Mouse (Mus musculus) cerebellum, adult 11-12 months (tissue): ENCODE data around the gene Epb41l2.

Experiments
- DNase-seq: peaks from one replicate; pipeline ENCODE4 v3.0.0; 2022

Gene Epb41l2

GRCm38 (mm10) chr10:25437586-25438298 is 78.1 kb downstream of the Epb41l2 start:
- DNase-seq = no peak

DNA sequence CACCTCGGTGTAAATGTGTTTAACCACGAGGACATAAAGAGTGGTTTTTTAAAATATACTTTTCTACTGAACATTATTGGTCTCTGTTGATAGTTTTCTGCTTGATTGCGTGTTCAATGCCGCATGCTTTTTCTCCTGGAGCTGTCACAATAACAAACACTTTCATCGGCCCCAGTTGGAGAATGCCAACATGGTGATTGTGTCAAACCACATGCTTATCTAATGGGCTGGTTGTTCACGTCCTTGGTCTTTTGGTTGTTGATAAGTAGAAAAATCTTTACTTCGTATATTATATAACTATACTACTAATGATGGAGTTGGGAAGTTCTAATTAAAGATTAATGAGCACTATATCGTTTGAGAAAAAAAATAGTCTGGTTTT is 78.7 kb downstream of the Epb41l2 start:
- DNase-seq = no peak

DNA sequence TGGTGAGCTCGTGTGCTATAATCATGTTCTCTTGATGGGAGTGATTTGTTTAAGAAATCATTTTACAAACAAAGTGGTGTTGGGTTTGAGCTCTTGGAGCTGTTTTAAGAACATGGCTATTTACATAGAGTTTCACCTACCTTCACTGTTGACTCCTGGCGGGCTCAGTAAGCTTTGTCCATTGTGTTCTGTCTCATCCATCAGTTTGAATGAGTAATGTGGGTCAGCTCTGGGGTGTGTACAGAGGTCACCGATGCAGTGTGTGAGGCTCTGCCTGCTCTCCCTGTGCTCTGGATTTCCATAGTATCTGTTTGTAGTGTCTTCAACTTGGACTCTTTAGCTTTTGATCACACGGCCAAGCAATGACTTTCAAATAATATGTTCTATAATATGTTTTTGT is 79.6 kb downstream of the Epb41l2 start:
- no peak for DNase-seq

DNA sequence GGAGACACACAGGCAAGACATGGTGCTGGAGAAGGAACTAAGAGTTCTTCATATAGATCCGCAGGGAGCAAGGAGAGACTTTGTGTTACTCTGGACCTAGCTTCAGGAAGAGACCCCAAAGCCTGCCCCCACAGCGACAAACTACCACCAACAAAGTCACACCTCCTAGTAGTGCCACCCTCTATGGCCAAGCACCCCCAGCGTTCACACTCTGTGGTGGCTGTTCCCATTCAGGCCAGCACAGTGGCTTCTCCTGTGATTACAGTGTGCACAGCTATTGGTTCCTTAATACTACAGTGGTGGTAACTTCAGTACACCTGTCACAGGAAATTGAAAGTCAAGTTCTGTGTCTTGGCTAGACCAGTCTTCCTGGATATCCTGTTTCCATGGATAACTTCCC is 80.3 kb downstream of the Epb41l2 start:
- DNase-seq = no peak

DNA sequence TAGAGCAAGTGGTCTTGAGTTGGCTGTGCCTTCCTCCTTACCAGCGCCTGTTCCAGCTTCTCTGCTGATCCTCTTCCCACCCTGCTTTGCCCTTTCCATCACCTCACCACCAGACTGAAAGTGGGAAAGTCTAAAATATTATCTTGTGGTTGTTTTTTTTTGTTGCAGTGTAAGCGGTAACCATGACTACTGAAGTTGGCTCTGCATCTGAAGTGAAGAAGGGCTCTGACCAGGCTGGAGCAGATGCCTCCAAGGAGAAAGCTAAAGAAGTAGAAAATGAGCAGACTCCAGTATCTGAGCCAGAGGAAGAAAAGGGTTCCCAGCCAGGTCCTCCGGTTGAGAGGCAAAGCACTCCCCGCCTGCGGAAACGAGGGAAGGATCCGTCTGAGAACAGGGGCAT is 81.8 kb downstream of the Epb41l2 start:
- no peak for DNase-seq

- no peak for DNase-seq
Measured at GRCm38 (mm10) chr10:25443626-25444025, 84.0 kb downstream of the Epb41l2 start.

- no peak for DNase-seq
Measured at GRCm38 (mm10) chr10:25444198-25444783, 84.7 kb downstream of the Epb41l2 start.

GRCm38 (mm10) chr10:25446953-25447525 is 87.4 kb downstream of the Epb41l2 start:
- no peak for DNase-seq

DNA sequence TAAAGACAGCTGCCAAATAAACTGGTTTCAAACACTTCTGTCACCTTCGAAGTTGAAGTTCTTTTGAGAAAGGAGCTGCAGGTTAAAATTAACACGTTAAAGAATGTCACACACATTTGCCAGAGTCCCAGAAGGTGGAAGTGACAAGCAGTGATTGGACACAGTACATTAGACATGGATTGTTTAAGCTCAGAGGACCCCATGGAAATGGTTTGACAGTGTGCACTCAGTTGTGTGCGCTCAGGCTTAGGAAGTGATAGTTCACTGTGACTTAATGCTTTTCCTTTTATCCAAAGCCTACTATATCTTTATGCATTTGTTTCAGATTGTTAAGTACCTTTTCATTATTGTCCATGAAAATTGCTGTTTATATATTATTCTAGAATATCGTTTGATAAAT is 89.1 kb downstream of the Epb41l2 start:
- DNase-seq = no peak

GRCm38 (mm10) chr10:25449312-25450020 is 89.9 kb downstream of the Epb41l2 start:
- DNase-seq = no peak

DNA sequence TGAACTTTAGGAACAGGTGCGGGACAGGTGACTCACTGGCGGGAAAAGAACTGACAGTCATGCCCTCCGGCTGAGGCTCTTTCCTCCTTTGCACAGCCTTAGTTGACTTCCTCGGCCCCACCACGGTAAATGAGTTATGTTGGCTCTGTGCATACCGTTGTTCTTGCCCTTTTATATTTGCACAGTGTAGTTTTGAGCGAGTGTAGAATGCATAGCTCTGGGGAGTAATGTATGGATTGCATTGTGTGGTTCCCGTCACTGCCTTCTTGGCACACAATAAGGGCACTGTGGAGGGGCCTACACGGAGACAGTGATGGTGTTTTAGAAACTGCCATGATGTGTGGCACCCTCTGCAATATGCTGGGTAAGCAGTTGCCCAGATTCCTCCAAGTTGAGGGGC is 93.6 kb downstream of the Epb41l2 start:
- DNase-seq = no peak

DNA sequence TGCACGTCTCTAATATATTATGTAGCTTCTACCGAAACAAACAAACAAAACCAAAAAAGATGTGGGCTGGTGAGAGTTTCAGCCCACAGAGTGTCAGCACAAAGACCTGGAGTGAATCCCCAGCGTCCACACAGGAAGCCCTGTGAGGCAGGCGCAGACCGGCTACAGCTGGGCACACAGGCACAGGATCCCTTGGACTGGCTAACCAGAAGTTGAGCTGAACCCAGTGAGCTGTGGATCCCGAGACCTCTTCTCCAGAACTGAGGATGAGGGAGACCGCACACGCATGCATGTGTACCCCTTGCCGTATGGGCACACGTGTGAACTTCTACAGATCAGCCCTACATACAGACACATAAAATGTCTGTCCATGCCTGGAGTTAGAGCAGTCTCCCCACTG is 94.2 kb downstream of the Epb41l2 start:
- DNase-seq = no peak

- no peak for DNase-seq
Measured at GRCm38 (mm10) chr10:25457118-25457517, 97.5 kb downstream of the Epb41l2 start.

DNA sequence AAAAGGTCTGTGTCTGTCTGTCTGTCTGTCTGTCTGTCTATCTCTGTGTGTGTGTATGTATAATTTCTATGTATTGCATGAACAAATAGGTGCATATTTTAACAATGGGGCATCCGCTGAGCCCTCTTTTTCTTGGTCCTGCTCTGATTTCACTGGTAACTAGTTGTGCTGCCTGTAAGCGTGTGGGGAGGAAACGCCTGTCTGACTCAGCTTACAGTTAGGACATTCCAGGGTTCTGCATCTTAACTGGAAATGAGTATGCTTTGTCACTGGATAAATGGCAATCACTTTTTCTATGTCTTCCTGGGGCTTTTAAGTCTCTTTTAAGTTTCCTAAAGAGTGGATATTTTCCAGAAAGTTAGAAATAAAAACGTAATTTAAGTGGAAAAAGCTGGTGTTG is 98.4 kb downstream of the Epb41l2 start:
- no peak for DNase-seq

DNA sequence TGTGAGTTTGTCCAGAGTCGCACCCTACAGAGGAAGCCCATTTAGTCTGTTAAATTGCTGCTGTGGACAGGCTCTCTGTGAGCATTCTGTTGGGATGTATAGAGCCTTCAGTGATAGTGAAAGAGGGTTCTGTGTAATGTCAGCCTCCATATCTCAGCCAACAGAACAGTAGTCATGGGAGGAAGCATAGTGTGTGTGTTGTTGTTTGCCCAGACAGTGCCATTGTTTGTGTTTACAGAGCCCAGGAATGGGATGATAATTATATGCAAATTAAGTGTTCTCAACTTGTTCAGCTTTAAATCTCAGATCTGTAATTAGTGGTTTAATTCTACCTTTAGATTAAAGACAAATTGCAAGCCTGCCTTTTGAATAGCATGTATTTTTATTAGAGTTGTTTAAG is 102.2 kb downstream of the Epb41l2 start:
- no peak for DNase-seq

DNA sequence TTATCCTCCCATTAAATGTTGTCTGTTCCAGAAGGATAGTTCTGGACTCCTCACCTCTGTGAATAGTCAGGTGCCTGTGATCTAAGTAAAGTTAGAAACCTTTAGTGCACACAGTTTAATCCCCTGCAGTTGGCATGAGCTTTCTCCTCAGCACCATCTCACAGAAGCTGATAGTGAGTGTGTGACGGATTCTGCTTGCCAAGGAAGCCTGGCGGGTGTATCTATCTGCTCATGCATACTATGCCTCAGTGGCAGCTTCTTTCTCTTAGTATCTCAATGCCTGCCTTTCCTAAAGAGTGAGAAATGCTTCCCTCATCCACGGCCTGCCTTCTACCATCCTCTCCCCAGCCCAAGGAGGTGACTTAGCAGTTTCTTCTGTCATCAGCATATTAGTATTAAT is 103.1 kb downstream of the Epb41l2 start:
- no peak for DNase-seq

DNA sequence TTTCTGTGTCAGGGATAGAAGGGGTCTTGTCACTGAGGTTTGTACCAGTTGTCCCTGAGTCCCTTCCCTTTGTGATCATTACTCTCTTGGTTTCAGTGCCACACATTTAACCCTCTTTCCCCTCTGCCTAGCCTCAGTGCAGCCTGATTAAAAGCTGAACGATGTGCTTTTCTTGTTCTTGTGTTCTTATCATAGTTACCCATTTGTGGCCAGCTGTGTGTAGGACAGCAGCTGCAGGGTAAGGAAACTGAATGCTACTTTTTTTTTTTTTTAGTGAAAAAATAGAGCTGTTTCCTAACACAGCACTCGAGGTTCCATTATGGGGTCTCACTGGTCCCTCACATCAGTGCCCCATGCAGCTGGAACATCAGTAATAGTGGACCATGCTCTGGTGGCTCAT is 106.9 kb downstream of the Epb41l2 start:
- DNase-seq = no peak

- no peak for DNase-seq
Measured at GRCm38 (mm10) chr10:25471944-25472343, 112.3 kb downstream of the Epb41l2 start.

DNA sequence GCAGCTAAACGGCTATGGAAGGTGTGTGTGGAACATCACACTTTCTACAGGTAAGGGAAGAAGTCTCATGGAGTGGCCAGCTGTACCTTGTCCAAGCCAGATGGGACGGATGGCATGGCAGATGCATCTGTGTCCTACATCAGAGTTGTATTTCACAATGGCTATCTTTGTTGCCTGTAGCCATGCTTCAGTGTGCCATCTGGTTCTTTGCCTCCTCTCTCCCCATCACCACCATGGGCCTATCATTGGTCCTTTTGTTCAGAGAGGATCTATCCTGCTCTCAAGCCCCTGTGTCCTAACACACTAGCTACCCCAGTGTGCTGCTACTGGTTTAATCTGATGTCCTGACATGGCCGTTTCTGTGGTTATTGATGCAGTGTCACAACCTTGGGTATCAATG is 120.1 kb downstream of the Epb41l2 start:
- no peak for DNase-seq

DNA sequence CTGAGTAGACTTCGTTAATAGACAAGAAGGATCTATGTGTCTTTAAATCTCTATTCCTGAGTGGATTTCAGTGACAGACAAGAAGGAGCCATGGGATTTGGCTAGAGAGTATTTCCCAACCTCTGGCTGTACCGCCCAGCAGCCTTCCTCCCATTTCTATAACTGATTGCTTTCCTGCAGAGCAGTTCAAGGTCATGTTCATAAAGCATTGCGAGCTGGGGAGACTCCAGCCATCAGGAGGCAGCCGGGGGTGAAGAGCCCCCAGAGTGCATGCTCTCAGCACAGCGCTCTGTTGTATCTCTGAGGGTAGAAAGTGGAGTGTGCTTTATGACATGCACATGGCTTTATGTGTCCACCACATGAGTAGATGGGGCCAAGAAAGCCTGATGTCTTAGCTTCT is 123.2 kb downstream of the Epb41l2 start:
- DNase-seq = no peak

DNA sequence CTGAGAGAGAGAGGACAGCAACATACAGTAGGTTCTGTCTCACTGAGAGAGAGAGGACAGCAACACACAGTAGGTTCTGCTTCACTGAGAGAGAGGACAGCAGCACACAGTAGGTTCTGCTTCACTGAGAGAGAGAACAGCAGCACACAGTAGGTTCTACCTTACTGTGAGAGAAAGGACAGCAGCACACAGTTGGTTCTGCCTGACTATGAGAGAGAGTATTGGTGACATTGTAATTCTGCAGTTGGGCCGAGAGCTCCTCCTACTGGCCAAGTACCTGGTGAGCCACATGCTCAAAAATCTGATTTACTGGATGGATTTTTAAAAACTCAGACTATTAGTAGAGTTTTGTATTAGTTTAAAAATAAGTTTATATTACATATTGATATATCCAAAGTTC is 128.9 kb downstream of the Epb41l2 start:
- peak; percentile 6 for DNase-seq

DNA sequence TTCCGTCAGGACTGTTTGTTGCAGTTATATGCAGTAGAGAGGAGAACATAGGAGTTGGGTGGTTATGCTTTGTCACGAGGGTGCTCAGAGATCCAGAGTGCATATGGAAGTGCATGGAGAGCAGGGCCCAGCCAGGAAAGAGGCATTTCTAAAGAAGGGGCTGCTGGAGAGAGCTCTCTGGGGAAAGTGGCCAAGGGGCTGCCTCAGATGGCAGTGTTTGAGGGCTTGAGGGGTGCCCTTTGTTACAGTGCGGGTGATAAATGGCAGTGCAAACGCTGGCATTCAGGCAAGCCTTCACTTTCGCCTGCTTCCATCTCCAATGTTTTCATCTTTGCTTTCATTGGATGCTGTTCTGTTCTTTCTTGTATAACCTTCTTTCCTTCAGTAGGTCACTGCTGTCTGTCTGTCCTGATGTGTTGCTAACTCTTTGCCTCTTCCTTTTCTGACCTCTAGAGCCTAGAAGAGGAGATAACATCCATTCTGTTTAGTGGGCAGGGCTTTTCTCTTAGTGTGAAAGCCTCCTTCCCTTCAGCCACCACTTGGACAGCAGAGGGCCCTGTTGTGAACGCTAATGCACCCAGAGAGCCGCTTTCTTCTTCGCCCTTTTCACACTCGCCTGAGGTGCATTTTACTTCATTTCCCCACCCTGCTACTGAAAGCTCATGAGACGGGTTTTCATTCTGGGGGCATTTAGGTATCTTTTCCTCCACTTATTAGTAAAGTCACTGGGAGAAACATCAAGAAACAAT is 139.9 kb downstream of the Epb41l2 start:
- no peak for DNase-seq

GRCm38 (mm10) chr10:25503250-25503649 is 143.7 kb downstream of the Epb41l2 start:
- no peak for DNase-seq
